Mouse (Mus musculus): ENCODE results near the gene Jak1. TPM values are rescaled to one million over a fixed set of nuclear protein-coding genes. Genes with fewer than 3 reads are reported as not detected.
"Not testable (repeated sequence)": the region's sequence is repeated elsewhere in the genome, so short reads cannot be mapped to it uniquely, and the experiment has no call there.

The Jak1 gene
- polyA plus RNA-seq, 1 experiment from 2014 or later: 81.7 TPM

DNA sequence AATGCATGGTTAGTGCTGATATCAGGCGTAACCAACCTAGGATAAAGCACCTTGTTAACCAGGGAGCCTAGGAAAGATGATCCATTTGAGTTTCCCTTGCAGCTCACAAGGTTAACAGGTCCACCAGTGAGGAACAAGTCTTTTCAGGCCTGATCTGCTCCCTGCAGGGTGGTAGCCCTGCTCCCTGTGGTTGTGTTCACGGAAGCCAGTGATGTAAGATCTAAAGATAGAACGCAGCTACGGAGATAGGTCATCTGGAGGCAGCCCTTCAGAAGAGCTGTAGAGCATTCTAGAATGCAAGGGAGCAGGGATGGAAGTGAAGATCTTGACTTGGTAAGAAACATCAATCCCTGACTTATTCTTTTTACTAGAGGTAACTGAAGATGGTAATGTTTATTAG, 18.9 kb upstream of the Jak1 start:
- no peak for ATAC-seq (ENCODE audit: low read depth)
- 72% methylated on average over 4 of the region's 4 CpGs for WGBS

GRCm38 (mm10) chr4:101282237-101282636, 17.2 kb upstream of the Jak1 start:
- no peak for ATAC-seq (ENCODE audit: low read depth)
- Histone ChIP-seq H3K27me3 (ENCODE audit: control insufficient read depth, insufficient read depth, low read depth, low read length) (no peaks in the 10 kb centered on the region), H3K9ac (ENCODE audit: low read length) (no peak overlapping the region), H3K9me3 (ENCODE audit: control insufficient read depth, low read length) (no peaks in the 10 kb centered on the region), H3K4me1 (replicated peaks; ENCODE audit: control insufficient read depth, insufficient read depth, low read length) (no peaks in the 10 kb centered on the region), H3K27ac (ENCODE audit: low read length) (no peak overlapping the region), H3K36me3 (ENCODE audit: control insufficient read depth, insufficient read depth, low read length) (no peaks in the 10 kb centered on the region), H3K4me3 (ENCODE audit: low read length) (no peak overlapping the region), H3K4me2 (ENCODE audit: low read depth, low read length) (no peak overlapping the region)
- 63% methylated on average over 1 of the region's 1 CpGs for WGBS

More for the DNA sequence above, 18.9 kb upstream of the Jak1 start:
- Histone ChIP-seq H3K36me3 (ENCODE audit: control insufficient read depth, insufficient read depth, low read length) (no peaks in the 10 kb centered on the region), H3K4me1 (replicated peaks; ENCODE audit: control insufficient read depth, insufficient read depth, low read length) (no peaks in the 10 kb centered on the region), H3K27ac (ENCODE audit: low read length) (no peak overlapping the region), H3K4me3 (ENCODE audit: low read length) (no peak overlapping the region), H3K9ac (ENCODE audit: low read length) (no peak overlapping the region), H3K4me2 (ENCODE audit: low read depth, low read length) (no peak overlapping the region), H3K9me3 (ENCODE audit: control insufficient read depth, low read length) (no peaks in the 10 kb centered on the region), H3K27me3 (ENCODE audit: control insufficient read depth, insufficient read depth, low read depth, low read length) (no peaks in the 10 kb centered on the region)

DNA sequence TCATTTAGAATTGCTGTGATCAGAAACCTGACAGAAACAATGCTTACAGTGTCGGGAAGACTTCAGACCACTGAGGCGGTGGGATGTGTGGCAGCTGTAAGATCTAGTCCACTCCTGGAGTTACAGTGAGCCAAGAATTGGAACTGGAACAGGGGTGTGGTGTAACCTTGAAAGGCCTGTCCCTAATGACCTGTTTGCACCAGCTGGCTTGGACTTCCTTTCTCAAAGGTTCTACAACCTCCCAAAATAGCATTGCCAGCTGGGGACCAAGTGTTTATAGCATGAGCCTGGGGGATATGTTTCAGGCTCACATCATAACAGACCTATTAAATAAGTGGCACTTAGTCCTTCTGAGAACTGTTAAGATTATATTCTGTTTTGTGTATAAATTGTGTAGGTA, 15.0 kb upstream of the Jak1 start:
- H3K4me2 ChIP-seq (ENCODE audit: low read depth, low read length): no peak overlapping the region
- H3K36me3 ChIP-seq (ENCODE audit: control insufficient read depth, insufficient read depth, low read length): no peaks in the 10 kb centered on the region
- ATAC-seq (ENCODE audit: low read depth): no peak
- no peak overlapping the region for H3K27ac ChIP-seq (ENCODE audit: low read length)
- H3K4me1 ChIP-seq (replicated peaks; ENCODE audit: control insufficient read depth, insufficient read depth, low read length): no peaks in the 10 kb centered on the region
- no peak overlapping the region for H3K9ac ChIP-seq (ENCODE audit: low read length)
- no peaks in the 10 kb centered on the region for H3K9me3 ChIP-seq (ENCODE audit: control insufficient read depth, low read length)
- WGBS: 60% methylated on average over 2 of the region's 2 CpGs
- no peak overlapping the region for H3K4me3 ChIP-seq (ENCODE audit: low read length)
- H3K27me3 ChIP-seq (ENCODE audit: control insufficient read depth, insufficient read depth, low read depth, low read length): no peaks in the 10 kb centered on the region

- no peak overlapping the region for H3K27ac ChIP-seq (ENCODE audit: low read length)
- 80% methylated on average over 6 of the region's 6 CpGs for WGBS
- H3K4me3 ChIP-seq (ENCODE audit: low read length): no peak overlapping the region
- no peaks in the 10 kb centered on the region for H3K4me1 ChIP-seq (replicated peaks; ENCODE audit: control insufficient read depth, insufficient read depth, low read length)
- no peak overlapping the region for H3K9ac ChIP-seq (ENCODE audit: low read length)
- no peak overlapping the region for H3K4me2 ChIP-seq (ENCODE audit: low read depth, low read length)
- ATAC-seq (ENCODE audit: low read depth): no peak
- H3K36me3 ChIP-seq (ENCODE audit: control insufficient read depth, insufficient read depth, low read length): no peaks in the 10 kb centered on the region
- H3K9me3 ChIP-seq (ENCODE audit: control insufficient read depth, low read length): no peaks in the 10 kb centered on the region
- no peaks in the 10 kb centered on the region for H3K27me3 ChIP-seq (ENCODE audit: control insufficient read depth, insufficient read depth, low read depth, low read length)
Measured at GRCm38 (mm10) chr4:101276456-101277070, 11.5 kb upstream of the Jak1 start.

GRCm38 (mm10) chr4:101275881-101276280, 10.8 kb upstream of the Jak1 start:
- Histone ChIP-seq H3K27me3 (ENCODE audit: control insufficient read depth, insufficient read depth, low read depth, low read length) (no peaks in the 10 kb centered on the region), H3K4me2 (ENCODE audit: low read depth, low read length) (no peak overlapping the region), H3K27ac (ENCODE audit: low read length) (no peak overlapping the region), H3K9me3 (ENCODE audit: control insufficient read depth, low read length) (no peaks in the 10 kb centered on the region), H3K4me3 (ENCODE audit: low read length) (no peak overlapping the region), H3K9ac (ENCODE audit: low read length) (no peak overlapping the region), H3K4me1 (replicated peaks; ENCODE audit: control insufficient read depth, insufficient read depth, low read length) (no peaks in the 10 kb centered on the region), H3K36me3 (ENCODE audit: control insufficient read depth, insufficient read depth, low read length) (no peaks in the 10 kb centered on the region)
- 68% methylated on average over 3 of the region's 3 CpGs for WGBS
- no peak for ATAC-seq (ENCODE audit: low read depth)

DNA sequence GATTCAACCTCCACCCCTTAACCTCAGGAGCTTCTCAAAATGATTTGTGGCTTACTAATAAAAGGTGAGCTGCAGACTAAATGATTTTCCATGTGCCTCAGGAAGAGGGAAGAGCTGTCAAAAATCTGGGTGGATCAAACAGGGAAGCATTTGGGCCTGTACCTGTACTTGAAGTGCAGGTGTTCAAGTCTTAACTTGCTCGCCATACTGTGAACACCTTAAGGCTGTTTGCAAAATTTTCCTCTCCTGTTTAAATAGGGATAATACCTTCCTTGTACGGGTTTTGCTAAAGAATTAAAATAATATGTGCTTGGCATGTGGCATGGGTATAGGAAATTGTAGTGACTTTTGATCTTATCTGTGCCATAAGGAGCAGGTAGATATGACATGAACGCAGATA, 5.7 kb upstream of the Jak1 start:
- no peak overlapping the region for H3K4me2 ChIP-seq (ENCODE audit: low read depth, low read length)
- H3K4me1 ChIP-seq (replicated peaks; ENCODE audit: control insufficient read depth, insufficient read depth, low read length): no peaks in the 10 kb centered on the region
- H3K36me3 ChIP-seq (ENCODE audit: control insufficient read depth, insufficient read depth, low read length): no peaks in the 10 kb centered on the region
- H3K4me3 ChIP-seq (ENCODE audit: low read length): no peak overlapping the region
- H3K27me3 ChIP-seq (ENCODE audit: control insufficient read depth, insufficient read depth, low read depth, low read length): no peaks in the 10 kb centered on the region
- H3K27ac ChIP-seq (ENCODE audit: low read length): no peak overlapping the region
- WGBS: 75% methylated on average over 3 of the region's 3 CpGs
- no peaks in the 10 kb centered on the region for H3K9me3 ChIP-seq (ENCODE audit: control insufficient read depth, low read length)
- no peak overlapping the region for H3K9ac ChIP-seq (ENCODE audit: low read length)
- no peak for ATAC-seq (ENCODE audit: low read depth)

GRCm38 (mm10) chr4:101268506-101268905, 3.4 kb upstream of the Jak1 start:
- not testable (repeated sequence) for H3K4me3 ChIP-seq (ENCODE audit: low read length); ATAC-seq (ENCODE audit: low read depth); H3K4me2 ChIP-seq (ENCODE audit: low read depth, low read length); H3K27me3 ChIP-seq (ENCODE audit: control insufficient read depth, insufficient read depth, low read depth, low read length); H3K4me1 ChIP-seq (replicated peaks; ENCODE audit: control insufficient read depth, insufficient read depth, low read length); H3K36me3 ChIP-seq (ENCODE audit: control insufficient read depth, insufficient read depth, low read length); H3K9ac ChIP-seq (ENCODE audit: low read length); H3K27ac ChIP-seq (ENCODE audit: low read length); H3K9me3 ChIP-seq (ENCODE audit: control insufficient read depth, low read length)
- WGBS: 65% methylated on average over 1 of the region's 1 CpGs

DNA sequence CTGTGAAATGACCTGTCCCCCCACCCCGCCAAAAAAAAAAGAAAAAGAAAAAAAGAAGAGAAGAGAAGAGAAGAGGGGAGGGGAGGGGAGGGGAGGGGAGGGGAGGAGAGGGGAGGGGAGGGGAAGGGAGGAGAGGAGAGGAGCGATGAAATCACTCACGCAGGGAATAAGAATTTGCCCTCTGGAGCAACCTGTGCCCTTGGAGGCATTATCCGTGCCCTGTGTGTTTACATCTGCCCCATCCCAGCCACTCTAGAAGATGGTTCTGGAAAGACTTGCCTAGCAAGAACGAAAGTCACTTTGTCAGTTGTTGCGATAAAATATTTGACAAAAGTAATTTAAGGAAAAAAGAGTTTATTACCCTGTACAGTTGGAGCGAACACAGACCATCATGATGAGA, 441 bp upstream of the Jak1 start:
- Histone ChIP-seq H3K4me2 (ENCODE audit: low read depth, low read length) (peak overlapping the region; percentile 88), H3K27me3 (ENCODE audit: control insufficient read depth, insufficient read depth, low read depth, low read length) (no peaks in the 10 kb centered on the region), H3K27ac (ENCODE audit: low read length) (no peak overlapping the region; the same call in 1 of the 2 replicates), H3K9me3 (ENCODE audit: control insufficient read depth, low read length) (no peaks in the 10 kb centered on the region), H3K4me3 (ENCODE audit: low read length) (peak overlapping the region; percentile 97), H3K36me3 (ENCODE audit: control insufficient read depth, insufficient read depth, low read length) (no peaks in the 10 kb centered on the region), H3K9ac (ENCODE audit: low read length) (no peak overlapping the region), H3K4me1 (replicated peaks; ENCODE audit: control insufficient read depth, insufficient read depth, low read length) (peaks cover 4% of the 10 kb centered on the region; the same call in 1 of the 2 replicates)
- ATAC-seq (ENCODE audit: low read depth): no peak
- WGBS: 22% methylated on average over 6 of the region's 7 CpGs

DNA sequence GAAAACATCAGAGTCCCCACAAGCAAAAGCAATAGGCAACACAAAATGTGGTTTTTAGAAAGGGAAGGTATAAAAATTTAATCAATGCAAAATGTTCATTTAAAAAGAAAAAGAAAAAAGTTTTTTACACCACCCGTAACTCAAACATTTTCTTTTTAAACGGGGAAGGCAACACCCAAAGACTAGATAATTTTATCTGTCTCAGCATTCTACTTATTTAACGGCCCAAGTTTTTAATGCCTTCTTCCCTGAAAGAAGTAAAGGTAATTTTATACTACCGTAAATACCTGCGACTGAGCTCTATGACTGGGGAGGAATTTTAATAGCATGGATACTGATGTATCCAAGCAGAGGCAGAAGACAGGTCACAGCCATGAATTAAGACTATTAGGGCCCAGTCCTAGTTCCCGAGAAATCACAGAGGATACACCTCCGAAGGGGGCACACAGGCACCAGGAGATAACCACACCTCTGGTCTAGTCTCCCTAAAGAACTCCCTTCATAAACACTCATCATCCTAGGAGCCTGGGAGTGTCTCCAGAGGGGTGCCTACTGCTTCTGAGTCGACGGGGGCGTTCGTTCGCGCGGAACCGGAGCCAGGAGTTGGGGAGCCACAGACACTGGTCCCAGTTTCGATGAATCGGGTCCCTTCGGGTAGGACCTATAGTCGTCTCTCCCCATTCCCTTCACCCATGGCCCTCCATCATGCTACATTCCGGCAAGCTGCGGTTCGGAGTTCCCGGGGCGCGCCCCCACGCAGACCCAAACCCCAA, 928 bp downstream of the Jak1 start:
- peaks cover 6% of the 10 kb centered on the region; the same call in 1 of the 2 replicates for H3K4me1 ChIP-seq (replicated peaks; ENCODE audit: control insufficient read depth, insufficient read depth, low read length)
- peak overlapping the region; percentile 99 for H3K9ac ChIP-seq (ENCODE audit: low read length)
- no peaks in the 10 kb centered on the region for H3K27me3 ChIP-seq (ENCODE audit: control insufficient read depth, insufficient read depth, low read depth, low read length)
- 8% methylated on average over 26 of the region's 26 CpGs for WGBS
- H3K36me3 ChIP-seq (ENCODE audit: control insufficient read depth, insufficient read depth, low read length): no peaks in the 10 kb centered on the region
- H3K4me2 ChIP-seq (ENCODE audit: low read depth, low read length): peak overlapping the region; percentile 88
- no peaks in the 10 kb centered on the region for H3K9me3 ChIP-seq (ENCODE audit: control insufficient read depth, low read length)
- H3K27ac ChIP-seq (ENCODE audit: low read length): peak overlapping the region; percentile 93
- ATAC-seq (ENCODE audit: low read depth): peak; percentile 20
- H3K4me3 ChIP-seq (ENCODE audit: low read length): peak overlapping the region; percentile 97

All from lung, embryonic 16.5 days (tissue).